Mouse (Mus musculus): Measurements from ENCODE around the gene Ugt2b1.
"Not testable (repeated sequence)": the region's sequence is repeated elsewhere in the genome, so short reads cannot be mapped to it uniquely, and the experiment has no call there.

Gene Ugt2b1

GRCm38 (mm10) chr5:86926426-86926825 is at the start of gene Ugt2b1:
Gene Ugt2b1 (minus strand): TSS chr5:86926530.
- no peak for DNase-seq

DNA sequence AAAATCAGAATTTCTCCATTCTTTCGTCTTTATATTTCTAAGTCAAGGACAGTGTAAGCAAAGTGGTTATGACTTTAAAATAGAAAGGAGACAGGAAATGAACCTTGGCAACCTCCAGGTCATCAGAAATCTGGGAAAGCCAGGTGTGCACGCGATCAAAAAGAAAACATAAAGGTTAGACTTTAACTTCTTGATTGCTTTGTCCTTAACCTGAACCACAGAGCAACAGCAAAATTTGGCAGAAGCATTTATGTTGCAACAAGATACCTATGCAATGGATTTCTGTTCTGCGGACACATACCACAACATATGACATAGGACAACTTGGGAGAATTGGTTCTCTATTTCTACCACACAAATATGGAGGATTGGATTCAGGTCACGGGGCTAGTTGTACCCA is 40.9 kb upstream of the Ugt2b1 start:
- not testable (repeated sequence) for DNase-seq

DNA sequence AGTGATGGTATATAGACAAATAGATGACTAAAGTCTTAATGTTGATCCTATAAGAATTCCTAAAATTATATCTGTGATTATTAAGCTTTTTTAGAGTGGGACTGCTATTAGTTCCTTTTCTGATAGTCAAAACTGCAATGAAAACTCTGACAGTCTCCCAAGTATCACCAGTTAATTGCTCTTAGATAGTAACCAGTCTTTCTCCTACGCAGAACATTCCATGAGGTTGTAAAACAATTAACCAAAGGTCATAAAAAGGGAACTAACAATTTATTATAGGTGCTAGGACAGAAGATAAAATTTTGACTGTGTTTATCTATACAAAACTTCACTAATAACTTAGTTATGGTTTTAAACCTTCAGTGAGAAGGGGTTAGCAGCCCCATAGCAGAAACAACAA is 36.5 kb upstream of the Ugt2b1 start:
- DNase-seq, result not testable (repeated sequence)

- DNase-seq, result no peak
Observed at GRCm38 (mm10) chr5:86961587-86962358, 35.4 kb upstream of the Ugt2b1 start.

GRCm38 (mm10) chr5:86960504-86960903 is 34.2 kb upstream of the Ugt2b1 start:
- no peak for DNase-seq

- DNase-seq, result no peak
Observed at GRCm38 (mm10) chr5:86942111-86942510, 15.8 kb upstream of the Ugt2b1 start.

- no peak for DNase-seq
Observed at GRCm38 (mm10) chr5:86920661-86921233, 5.6 kb downstream of the Ugt2b1 start.

GRCm38 (mm10) chr5:86911357-86912099 is 14.8 kb downstream of the Ugt2b1 start:
- DNase-seq, result no peak

DNA sequence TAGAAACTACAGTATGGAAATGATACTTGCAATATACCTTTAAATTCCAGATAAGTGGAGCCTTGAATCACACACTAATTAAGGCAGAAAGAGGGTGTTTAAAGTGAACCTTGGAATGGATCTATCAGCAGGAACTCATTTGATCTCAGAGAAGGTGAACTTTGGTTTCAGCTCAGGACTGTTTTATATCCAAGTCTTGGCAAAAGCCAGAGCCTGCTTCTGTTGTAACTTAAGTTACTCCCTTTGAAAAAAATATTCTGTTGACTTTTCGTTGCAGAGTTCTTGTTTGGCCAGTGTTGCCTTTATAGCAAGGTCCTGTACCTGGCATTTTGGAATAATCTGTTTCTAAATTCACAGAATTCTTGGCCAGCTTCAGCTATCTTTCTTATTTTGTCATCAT is 15.6 kb downstream of the Ugt2b1 start:
- no peak for DNase-seq

GRCm38 (mm10) chr5:86906758-86907157 is 19.6 kb downstream of the Ugt2b1 start, which contains the start of gene Ugt2b34:
Gene Ugt2b34 (minus strand): TSS chr5:86906937.
- no peak for DNase-seq

- DNase-seq, result no peak
Observed at GRCm38 (mm10) chr5:86889933-86890332, 36.4 kb downstream of the Ugt2b1 start.

DNA sequence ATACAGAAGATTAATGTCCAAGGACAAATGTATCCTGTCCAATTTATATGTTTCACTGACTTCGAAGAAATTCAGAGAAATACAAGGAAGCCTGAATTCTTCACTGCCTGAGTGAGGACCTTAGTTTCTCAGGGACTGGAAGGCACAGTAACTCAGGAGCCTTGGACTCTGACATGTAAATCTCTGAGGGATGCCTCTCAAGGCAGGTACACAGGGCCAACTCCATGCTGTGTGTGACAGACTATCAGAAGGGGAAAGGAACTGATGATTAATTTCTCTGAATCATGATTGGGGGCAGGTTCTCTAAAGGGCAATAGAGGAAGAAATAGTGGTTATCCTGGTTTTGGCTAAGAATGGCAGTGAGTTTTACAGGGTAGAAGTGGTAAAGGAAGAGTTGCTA is 37.9 kb downstream of the Ugt2b1 start:
- DNase-seq, result no peak

DNA sequence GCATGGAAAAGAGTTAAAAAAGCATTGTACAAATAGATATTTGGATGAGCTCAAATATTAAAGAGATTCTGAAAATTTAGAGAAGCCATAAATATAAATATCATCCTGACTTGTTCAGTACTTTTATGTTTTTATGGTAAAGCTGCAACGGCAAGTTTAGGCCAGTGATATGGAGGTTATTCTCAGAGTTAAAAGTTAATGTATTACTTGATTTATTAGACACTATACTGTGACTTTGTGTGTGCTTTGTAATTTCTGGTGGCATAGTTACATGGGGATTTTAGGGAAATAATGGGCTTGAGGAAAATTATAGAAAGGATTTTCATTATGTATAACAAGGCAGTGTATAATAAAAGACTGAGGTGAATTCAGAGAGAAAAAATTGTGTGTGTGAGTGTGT is 39.2 kb downstream of the Ugt2b1 start:
- no peak for DNase-seq

DNA sequence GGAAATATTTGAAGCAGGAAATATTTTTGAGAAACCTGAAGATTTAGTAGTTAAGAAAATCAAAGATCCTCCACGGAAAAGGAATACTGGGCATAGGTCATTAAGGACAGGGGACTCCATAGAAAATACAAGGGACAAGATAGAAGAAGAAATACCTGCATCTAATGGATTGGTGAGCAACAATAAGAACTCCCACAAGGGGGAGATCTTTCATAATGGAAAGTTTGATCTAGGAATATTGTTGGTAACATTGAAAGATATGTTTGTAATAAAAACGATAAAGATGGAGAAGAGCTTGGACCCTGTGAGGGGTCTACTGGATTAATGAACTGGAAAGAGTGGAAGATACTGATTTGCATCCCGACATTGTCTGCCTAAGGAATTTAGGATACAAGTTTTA is 39.7 kb downstream of the Ugt2b1 start:
- DNase-seq, result no peak

GRCm38 (mm10) chr5:86871877-86872276 is 54.5 kb downstream of the Ugt2b1 start:
- DNase-seq, result no peak

Measured in cerebellum, adult 9-11 months (tissue).